Mouse (Mus musculus): Measurements from ENCODE around the gene Eef1g. TPM values are rescaled to one million over a fixed set of nuclear protein-coding genes. Genes with fewer than 3 reads are reported as not detected.

Gene Eef1g
- total RNA-seq, 2 experiments from 2014 or later, result 238 to 242 TPM

GRCm38 (mm10) chr19:8981450-8982168 lies 14.8 kb downstream of the Eef1g start:
- Histone ChIP-seq H3K4me3 (no peak overlapping the region), H3K27ac (no peak overlapping the region; the same call in 1 of the 2 replicates)
- DNase-seq (ENCODE audit: low spot score in 2 of 2), result no peak
- no peak for TF ChIP-seq CTCF (conservative IDR thresholded peaks at IDR 0.05)

DNA sequence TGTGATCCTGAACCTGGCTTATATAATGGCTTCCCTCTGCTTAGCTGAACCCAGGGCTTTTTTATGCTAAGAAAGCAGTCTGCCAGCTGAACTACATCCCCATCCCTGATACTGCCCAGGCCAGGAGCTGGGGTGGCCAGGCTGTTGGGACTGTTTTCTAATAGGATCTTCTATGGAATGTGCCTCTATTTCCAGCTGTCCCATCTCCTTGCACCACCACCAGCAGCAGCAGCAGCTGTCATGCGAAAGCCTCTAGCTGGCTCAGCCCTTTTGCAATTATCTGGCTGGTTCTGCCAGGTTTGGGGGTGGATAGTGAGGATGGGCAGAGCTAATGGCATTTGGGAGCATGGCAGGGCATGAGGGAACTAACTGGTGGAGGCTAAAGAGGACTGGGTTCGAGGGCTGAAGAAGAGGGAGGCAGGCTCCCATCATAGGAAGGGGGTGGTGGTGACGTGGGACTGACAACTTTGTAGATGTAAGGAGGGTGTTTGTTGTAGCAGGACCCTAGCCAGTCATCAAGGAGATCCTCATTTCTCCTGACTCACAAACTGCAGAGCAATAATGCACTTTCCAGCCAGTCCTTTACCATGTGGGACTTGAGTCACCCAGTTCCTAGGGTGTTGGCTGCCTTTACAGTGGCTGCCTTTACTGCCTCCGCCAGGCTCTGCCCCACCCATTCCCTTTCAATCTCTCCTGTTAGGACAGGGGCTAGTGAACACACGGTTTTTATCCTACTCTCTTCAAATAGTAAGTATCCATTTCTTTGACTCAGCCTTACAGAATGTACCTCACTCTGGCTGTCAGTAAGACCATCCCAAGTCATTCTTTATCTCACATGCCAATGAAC lies 15.7 kb downstream of the Eef1g start:
- DNase-seq (ENCODE audit: low spot score in 2 of 2), result no peak
- H3K27ac ChIP-seq, result no peak overlapping the region
- TF ChIP-seq CTCF (conservative IDR thresholded peaks at IDR 0.05), result no peak
- no peak overlapping the region for H3K4me3 ChIP-seq

DNA sequence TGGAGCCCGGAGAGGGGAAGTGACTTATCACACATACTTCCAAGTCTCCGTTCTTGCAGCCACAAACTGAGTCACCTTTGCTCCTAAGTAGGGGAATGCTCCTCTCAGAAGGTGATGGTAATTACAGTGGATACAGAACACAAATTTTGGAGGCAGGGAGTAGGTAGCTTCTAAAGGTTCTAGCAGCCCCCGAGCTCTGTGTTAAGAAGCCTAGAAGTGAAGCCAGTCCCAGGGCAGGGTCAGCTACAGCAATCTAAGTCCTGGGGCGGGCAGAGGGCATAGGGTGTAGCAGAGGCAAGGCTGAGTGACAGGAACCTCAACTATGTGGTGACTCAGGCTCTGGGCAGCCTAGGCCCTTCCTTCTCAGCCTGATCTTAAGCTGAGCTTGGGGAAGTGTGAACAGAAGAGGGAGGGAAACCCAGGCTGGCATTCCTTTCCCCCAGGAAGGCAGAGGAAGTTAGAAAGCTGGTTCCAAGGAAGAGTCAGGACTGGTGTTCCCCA lies 16.4 kb downstream of the Eef1g start:
- H3K4me3 ChIP-seq, result no peak overlapping the region
- DNase-seq (ENCODE audit: low spot score in 2 of 2), result no peak
- no peak overlapping the region for H3K27ac ChIP-seq
- TF ChIP-seq CTCF (conservative IDR thresholded peaks at IDR 0.05), result no peak

DNA sequence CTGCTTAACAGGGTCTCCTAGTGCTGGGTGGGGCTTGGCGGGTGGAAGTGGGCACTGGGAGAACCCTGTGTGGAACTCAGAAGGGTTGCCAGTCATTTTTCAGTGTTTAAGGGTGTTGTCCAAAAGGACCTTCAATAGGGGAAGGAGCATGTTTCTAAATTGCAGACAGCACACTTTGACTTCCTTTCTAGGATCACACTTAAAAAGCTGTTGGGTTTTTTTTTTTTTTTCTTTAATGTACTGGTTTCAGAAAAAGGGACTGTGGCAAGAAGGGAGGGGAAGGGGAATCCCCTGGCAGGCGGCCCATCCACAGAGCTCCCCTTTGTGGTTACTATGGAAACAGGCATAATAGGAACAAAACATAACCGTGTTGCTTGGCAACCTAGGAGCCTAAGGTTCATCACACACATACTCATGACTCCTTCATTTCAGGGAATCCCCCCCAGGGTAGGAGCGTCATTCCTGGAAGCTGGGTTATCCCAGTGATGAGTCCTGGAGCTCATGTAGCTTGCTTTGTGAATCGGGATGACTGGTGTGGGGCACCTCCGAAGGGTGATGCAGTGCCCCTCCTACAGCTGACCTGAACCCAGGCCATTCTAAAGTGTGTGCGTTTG lies 17.5 kb downstream of the Eef1g start:
- H3K4me3 ChIP-seq, result no peak overlapping the region
- H3K27ac ChIP-seq, result no peak overlapping the region
- no peak for TF ChIP-seq CTCF (conservative IDR thresholded peaks at IDR 0.05)
- no peak for DNase-seq (ENCODE audit: low spot score in 2 of 2)

- no peak for TF ChIP-seq CTCF (conservative IDR thresholded peaks at IDR 0.05)
- DNase-seq (ENCODE audit: low spot score in 2 of 2), result no peak
- Histone ChIP-seq H3K27ac (no peak overlapping the region), H3K4me3 (no peak overlapping the region)
Measured at GRCm38 (mm10) chr19:8985891-8986290, 19.1 kb downstream of the Eef1g start.

GRCm38 (mm10) chr19:8987816-8988215 lies 21.0 kb downstream of the Eef1g start:
- DNase-seq (ENCODE audit: low spot score in 2 of 2), result no peak
- no peak for TF ChIP-seq CTCF (conservative IDR thresholded peaks at IDR 0.05)
- Histone ChIP-seq H3K4me3 (no peak overlapping the region), H3K27ac (no peak overlapping the region)

GRCm38 (mm10) chr19:8988346-8989065 lies 21.7 kb downstream of the Eef1g start:
- peak overlapping the region; percentile 84; the same call in 1 of the 2 replicates for H3K27ac ChIP-seq
- TF ChIP-seq CTCF (conservative IDR thresholded peaks at IDR 0.05), result no peak
- no peak for DNase-seq (ENCODE audit: low spot score in 2 of 2)
- peak overlapping the region; percentile 58 for H3K4me3 ChIP-seq

GRCm38 (mm10) chr19:8989066-8989566 lies 22.3 kb downstream of the Eef1g start, which contains the start of gene Ahnak:
Gene Ahnak (plus strand): TSS chr19:8989284.
- peak within 1 kb of the TSS; percentile 58 for H3K4me3 ChIP-seq
- no peak for TF ChIP-seq CTCF (conservative IDR thresholded peaks at IDR 0.05)
- no peak for DNase-seq (ENCODE audit: low spot score in 2 of 2)
- peak within 1 kb of the TSS; percentile 84 for H3K27ac ChIP-seq

DNA sequence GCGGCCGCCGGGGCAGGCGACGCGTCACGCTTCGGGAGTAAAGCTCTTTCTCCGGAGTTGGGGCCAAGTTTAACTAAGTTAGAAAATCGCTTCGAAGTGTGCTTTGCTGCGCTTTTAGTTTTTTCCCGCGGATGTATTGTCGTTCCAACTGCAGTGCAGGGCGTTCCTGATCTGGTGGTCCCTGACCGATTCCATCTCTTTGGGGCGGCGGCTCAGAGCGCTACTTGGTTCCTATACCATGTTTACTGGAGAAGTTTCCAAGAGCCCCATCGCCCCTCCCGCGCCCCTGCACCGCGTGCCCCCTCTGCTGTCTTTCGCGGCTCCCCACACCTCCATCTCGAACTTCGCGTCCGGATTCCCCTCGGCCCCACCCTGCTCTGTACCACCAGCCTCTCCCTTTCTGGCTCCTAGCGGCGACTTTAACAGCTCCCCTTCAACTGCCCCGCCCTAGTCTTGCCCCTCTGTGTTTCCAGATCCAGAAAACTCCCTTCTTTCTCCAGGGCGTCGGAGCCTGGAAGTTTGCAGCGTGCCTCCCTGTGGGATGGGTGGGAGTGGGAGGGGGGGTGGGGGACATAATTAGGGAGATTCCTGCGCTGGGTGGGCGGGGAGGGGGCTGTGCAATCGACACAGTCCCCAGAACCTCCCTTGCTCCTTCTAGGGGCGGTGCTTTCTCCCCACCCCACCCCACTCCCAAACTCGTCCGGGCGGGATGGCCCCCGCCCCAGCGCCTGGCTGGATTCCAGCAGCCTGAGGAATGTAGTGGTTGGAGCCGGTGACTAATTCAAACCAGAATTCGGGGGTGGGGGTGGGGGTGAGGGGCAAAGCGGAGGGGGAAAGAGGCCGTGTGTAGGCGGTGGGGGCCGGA lies 23.0 kb downstream of the Eef1g start:
- DNase-seq (ENCODE audit: low spot score in 2 of 2), result no peak
- TF ChIP-seq CTCF (conservative IDR thresholded peaks at IDR 0.05), result no peak; the same call in 1 of the 2 replicates
- peak overlapping the region; percentile 58 for H3K4me3 ChIP-seq
- peak overlapping the region; percentile 84 for H3K27ac ChIP-seq

- Histone ChIP-seq H3K27ac (peak overlapping the region; percentile 84), H3K4me3 (peak overlapping the region; percentile 58)
- DNase-seq (ENCODE audit: low spot score in 2 of 2), result no peak
- TF ChIP-seq CTCF (conservative IDR thresholded peaks at IDR 0.05), result no peak
Measured at GRCm38 (mm10) chr19:8990432-8991102, 23.7 kb downstream of the Eef1g start.

Measured in layer of hippocampus, adult 2 months (tissue).